Mouse (Mus musculus) thymus, postnatal 14 days (tissue): ENCODE data around the gene Fbl.
A peak's percentile ranks its signal among the peaks of the same experiment; 100 is the strongest.
"Not testable (repeated sequence)": the region's sequence is repeated elsewhere in the genome, so short reads cannot be mapped to it uniquely, and the experiment has no call there.

Experiments used
- DNase-seq: peaks from one replicate; pipeline ENCODE4 v3.0.0; 2021

Fbl gene

DNA sequence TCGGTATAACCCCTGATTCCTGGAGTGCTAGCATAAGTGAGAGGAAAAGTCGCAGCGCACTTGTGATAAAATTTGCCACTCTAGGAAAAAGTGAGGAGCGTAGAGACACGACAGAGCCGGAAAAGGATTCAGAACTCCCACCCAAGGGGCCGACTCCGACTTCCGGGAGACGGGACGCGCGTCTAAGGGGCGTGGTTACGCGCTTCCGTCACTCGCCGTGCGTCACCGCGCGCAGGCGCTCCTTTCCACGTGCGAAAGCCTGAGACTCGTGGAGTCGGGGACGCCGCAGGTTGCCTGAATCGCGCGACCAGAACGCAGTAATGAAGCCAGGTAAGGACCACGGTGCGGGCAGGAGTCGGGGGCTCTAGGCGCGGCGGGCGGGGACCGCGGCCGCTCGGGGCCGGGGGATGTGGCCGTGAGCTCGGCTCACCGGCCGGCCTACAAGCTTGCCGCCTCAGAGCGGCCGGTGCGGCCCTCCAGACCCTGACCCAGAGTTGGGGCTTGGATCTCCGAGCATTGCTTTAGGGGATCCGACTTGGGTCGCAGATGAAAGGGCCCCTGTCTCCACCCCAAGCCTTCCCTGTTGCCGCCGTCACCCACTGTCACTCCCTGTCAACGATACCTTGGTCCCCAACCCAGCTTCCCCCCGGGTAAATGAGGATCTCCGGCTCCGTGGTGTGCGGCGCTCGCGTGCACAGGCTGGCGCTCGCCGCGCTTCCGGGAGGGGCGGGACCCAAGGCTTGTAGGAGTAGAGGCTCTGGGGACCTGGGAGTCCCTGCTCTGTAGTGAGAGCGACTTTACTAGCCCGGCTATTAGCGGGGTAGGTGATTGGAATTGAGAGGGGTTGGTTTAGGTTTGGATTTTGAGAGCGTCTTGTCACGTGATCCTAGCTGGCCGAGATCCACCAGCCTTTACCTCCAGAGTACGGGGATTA lies at the start of gene Fbl:
Fbl (plus strand) TSS at position 222 of the 934 bp plus-strand sequence.
- peak; percentile 94 for DNase-seq

DNA sequence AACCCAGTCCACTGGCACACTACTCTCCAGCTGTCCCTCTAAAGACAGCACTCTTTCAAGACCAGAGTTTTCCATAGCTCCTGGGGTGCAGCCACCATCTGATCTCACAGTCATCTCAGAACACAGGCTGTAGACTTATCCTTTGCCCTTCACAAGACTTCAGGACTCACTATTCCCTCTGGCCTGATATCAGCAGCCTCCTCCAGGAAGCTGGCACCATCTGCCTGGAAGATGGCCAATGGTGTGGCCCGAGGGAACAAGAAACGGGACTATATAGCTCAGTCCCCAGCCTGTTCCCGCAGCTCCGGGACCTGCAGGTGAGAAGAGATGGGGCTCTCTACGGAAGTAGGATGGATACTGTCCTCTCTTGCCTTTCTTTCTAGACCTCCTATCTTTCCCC lies 40.3 kb upstream of the Fbl start, which contains the start of gene 9530053A07Rik:
9530053A07Rik (plus strand) TSS at position 301 of the 400 bp plus-strand sequence.
- no peak for DNase-seq

DNA sequence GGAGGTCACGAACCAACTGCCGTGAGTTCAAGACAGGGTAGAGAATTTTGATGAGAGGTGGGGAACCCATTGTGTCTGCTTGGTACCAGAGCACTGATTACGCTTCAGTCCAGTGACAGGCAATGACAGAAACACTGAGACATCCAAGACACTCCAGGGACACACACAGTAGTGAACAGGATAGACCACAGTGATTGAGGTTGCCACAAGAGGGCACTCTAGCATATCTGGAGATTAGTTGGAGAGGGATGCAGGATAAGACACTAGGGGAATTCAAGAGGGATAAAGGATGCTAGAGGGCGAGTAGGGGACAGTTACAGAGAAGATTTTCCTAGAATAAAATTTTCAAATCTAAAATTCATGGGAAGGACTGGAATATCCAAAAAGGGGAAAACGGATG lies 31.9 kb upstream of the Fbl start:
- peak; percentile 33 for DNase-seq

DNA sequence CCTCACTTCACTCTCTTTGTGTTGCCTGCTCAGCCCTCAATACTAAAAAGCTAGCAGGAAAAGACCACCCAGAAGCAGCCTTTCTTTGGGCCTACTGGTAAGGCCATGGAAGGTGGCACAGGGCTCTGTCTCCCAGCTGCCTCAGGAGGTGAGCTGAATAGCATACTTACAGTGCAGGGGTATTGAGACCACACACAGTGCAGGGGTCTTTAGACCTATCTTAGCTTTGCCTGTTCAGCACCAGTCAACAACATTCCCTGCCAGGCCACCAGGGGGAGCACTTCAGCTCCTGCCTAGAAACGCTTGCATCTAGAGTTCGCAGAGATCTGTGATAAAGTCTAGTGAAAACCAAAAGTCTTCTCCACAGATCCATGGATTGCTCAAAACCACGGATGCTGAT lies 21.2 kb upstream of the Fbl start:
- DNase-seq: peak; percentile 78

DNA sequence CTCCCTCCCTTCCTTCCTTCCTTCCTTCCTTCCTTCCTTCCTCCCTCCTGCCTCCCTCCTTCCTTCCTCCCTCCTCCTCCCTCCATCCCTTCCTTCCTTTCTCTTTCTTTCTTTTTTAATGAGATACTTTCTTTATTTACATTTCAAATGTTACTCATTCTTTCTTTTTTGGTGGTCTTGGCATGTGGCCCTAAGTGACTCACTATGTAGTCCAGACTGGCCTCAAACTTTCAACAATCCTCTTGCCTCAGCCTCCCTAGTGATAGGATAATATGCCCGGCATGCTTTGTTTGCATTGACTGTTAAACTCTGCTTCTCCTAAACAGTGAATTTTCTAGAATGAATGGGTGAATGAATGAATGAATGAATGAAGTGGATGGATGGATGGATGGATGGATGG lies 19.7 kb upstream of the Fbl start:
- no peak for DNase-seq

DNA sequence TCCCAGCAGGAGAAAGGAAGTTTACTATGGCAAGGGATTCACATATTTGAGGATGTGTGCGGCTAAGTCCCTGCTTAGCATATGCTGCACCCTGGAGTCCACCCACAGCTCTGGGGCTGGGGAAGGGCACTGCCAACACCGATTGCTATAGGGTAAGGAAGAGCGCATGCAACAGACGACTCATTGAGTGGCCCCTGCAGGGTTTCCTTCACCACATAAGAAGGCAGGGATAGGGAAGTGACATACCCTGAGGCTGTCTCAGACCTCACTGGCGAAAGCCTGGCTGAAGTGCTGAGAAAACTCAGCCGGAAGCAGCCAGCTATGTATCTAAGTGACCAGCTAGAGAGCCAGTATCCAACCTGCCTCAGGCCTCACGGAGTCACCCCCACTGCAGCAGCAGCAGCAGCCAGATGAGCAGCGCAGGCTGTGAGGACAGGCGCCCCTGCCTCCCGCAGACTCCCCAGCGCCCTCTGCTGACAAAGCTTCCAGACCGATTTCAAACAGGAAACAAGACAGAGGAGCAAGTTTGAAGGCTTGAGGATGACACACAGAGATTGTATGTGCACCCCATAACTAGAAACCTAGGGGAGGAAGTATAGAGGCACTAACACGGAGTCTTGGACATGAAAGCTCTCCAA lies 17.8 kb upstream of the Fbl start:
- peak; percentile 82 for DNase-seq

DNA sequence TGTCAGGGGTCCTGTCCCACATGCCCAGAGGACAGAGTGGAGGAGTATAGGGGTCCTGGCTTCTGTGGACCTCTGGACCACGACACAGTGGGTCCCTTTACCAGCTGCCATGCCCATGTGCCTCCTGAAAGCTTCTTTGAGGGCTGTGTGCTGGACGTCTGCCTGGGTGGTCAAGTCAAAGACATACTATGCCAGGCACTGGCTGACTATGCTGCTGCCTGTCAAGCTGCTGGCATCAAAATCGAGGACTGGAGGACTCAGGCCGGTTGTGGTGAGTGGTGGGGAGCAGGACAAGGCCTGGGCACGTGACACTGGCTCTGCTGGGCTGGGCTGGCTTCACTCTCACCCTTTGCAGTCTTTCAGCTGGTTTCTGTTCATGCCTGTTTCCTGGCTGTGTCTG lies 15.9 kb upstream of the Fbl start:
- DNase-seq: not testable (repeated sequence)

DNA sequence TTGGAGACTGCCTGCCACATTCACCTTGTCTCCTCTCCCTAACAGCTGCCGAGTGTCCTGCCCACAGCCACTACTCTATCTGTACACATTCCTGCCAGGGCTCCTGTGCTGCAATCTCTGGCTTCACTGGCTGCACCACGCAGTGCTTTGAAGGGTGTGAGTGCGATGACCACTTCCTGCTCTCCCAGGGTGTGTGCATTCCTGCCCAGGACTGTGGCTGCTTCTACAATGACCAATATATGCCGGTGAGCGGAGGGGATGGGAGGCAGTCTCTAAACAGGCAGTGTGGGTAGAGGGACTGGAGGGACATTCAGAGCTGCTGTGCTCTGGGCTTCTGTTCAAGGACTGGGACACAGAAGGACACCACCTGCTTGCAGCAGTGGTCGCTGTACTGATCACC lies 10.2 kb upstream of the Fbl start:
- DNase-seq: no peak

DNA sequence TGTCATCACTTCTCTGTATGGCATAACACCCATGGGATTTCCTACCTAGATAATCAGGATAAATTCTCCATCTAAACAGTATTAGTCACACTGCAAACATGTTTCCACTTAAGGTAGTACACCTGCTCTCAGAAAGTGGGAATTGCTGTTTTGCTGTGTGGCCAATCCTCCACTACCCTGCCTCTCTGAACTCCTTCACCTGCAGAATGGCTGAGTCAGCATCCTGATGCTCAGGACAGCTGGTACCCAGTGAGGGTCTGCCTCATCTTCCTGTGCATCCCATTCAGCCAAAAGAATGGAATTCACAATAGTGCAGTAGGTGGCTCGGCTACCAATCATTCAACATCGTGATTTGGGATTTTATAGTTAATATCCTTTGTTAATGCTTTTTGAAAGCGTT lies 9.6 kb upstream of the Fbl start:
- no peak for DNase-seq

DNA sequence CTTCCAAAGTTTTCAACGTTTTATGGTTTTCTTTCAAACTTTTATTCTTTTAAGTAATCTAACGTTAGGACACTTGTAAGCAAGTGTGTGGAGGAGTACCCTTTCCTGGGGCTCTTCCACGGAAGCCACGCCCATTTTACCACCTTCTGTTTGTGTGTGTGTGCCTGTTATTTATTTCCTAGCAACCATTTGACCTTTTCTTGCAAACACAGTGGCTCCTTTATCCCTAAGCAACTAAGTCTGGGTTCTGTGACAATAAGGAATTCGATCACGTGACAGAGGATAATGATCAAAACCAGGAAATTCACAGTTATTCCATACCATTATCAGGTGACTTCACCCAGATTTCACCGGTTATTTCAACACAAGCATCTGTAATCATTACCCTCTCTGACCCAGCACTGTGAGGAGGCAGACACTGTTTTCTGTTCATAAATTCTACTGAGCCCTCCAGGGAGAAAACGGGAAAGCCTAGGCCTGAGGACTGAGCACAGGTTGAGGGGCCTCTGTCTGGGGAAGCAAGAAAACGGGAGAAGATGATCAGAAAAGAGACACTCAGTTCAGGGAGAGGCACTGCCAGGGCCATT lies 8.3 kb upstream of the Fbl start:
- DNase-seq: no peak

DNA sequence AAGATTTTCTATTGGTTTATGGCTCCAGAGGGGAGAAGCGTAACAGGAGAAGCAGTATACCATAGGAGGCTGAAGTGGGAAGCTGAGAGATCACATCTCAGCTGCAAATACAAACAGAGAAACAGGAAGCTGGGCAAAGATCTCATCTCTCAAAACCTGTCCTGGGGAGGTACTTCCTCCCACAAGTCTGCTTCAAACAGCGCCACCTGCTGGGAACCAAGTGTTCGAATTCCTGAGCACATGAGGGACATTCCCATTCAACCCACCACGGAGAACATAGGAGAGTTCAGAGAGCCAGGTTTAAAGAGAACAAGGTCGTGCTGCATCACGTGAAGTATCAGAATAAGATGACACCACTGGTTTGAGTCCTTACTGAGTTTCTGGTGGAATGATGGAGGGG lies 4.1 kb upstream of the Fbl start:
- DNase-seq: peak; percentile 19

DNA sequence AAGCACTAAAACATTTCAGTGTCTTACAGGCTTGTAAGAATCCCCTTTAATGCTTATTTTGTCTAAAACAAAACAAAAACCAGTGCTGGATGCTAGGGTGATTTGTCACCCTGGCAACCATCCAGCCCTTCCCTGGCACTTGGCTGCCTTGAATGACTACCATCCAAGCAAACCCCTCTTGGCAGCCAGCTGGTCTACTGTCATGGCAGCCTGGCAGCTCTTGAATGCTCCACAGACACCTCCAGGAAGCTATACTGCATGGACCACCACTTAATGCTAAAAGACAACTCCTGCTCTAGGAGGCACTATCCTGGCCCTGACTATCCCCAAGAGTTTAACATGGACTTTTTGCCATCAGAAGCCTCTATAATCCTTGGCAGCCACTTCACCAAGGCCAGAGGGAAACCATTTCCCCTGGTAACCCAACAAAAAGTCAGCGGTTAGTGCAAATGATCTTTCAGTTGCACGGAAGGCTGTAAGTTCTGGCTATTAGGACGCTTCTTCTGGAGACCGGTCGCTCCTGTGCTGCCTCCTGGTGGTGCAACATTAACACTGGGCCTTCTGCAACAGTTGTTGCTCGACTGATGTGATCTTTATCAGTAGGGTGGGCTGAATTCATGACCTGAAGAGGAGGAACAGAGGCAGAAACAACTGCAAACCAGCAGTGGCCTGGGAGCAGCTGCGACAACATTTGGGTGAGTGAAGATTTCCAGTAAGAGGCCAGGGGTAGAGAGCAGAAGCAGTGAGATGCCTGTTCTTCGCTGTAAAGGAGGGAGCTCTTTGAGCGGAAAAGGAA lies 992 bp upstream of the Fbl start:
- DNase-seq: peak; percentile 81

DNA sequence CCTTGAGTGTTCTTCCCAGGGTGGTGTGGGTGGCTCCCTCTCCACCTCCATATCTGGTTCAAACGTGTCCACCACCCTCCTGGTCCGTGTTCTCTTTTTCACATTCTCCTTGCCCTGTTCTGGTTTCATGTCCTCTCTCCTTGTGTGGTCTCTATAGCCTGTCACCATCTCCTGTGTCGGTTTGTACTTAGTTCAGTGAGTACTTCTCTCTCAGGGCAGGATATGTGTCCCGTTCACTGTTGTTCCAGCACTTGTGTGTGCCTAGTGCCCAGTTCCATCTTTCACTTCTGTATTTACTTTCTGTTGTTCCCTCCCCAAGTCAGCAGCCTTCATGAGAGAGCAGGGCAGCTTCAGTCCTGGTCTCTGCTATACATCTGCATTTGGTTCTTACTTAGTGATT lies 5.8 kb downstream of the Fbl start:
- no peak for DNase-seq

DNA sequence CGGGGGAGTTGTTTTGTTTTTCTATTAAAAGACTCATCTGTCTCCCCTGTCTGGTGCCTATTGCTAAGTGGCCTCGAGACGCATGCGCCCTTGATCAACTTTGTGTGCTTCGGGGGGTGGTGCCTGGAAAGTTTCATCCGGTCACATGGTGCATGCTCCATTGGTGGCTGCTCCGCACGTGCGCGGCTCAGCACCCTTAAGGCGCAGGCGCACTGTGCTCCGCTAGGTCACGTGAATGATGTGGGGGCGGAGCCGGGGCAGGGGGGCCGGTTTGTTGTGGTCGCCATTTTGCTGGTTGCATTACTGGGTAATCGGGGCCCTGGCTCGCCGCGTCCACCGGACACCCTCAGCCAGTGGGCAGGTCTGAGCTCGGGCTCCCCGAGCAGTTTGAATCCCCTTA lies 9.7 kb downstream of the Fbl start, which contains the start of gene Dyrk1b:
Dyrk1b (plus strand) TSS at position 242 of the 400 bp plus-strand sequence.
- peak; percentile 99 for DNase-seq

DNA sequence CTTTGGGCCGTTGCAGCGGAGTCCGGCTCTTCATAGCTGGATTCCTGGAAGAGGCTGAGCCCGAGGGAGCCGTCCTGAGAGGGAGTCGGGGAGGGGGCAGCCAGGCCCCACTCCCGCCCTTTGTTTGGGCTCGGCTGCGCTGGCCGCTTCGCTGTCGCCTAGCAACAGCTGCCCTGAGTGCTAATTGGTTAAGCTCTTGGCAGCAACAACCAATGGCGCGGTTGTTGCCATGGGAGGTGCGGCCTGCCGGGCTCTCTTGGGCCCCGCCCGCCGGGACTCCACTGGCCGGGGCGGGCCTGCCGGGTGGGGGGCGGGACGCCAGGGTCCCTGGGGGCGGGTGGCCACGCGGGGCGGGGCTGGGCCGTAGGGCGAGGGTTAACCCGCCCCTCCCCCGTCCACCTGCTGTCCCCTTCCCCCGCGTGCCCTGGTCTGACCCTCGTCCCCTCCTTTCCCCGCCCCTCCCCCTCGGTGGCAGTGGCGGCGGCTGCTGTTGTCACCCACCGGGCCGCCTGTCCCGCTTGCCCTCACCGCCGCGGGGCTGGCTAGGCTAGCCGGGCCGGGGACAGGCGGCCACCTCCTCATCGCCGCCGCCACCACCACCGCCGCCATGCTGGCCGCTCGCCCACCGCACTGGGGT lies 10.3 kb downstream of the Fbl start:
- DNase-seq: peak; percentile 93

DNA sequence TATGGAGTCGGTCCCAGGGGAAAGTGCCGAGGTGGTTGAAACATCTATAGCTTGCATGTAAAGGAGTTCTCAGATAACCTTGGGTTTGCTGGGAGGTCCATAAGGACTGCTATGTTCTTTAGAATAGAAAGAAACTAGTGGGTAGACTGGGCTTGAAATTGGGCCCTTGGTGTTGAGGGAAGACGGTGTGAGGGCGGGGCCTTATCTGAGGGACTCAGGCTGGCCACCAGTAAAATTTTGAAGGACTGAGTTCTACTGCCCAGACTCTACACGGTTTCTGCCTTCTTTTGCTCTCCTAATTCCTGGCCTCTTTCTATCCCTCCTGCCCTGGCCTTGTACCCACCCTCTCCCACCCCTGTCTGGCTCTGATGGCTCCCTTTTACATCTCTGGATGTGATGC lies 11.4 kb downstream of the Fbl start:
- DNase-seq: no peak

DNA sequence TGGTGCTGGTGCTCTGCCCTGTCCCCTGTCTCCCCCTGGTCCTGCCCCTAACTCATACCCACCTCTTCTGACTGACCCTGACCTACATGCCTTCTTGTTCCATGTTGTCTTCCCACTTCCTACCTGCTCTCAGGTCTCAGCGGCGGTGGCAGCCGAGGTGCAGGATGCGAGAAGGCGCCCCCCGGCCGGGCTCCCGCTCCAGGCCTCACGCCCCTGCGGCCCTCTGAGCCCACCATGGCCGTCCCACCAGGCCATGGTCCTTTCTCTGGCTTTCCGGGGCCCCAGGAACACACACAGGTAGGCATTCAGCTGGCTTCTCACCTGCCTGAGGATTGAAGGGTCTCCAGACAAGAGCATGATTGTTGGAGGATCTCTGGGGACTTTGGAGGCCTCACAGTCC lies 11.9 kb downstream of the Fbl start:
- no peak for DNase-seq

DNA sequence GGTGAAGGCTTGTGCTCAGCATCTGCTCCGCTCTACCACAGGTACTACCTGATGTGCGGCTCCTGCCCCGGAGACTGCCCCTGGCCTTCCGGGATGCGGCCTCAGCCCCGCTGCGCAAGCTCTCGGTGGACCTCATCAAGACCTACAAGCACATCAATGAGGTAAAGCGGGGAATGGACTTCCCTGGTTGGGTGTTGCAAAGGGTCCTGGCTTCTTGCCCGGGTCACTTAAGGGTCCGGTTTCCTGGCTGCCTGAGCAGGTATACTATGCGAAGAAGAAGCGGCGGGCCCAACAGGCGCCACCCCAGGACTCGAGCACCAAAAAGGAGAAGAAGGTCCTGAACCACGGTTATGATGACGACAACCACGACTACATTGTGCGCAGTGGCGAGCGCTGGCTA lies 12.8 kb downstream of the Fbl start:
- DNase-seq: no peak

DNA sequence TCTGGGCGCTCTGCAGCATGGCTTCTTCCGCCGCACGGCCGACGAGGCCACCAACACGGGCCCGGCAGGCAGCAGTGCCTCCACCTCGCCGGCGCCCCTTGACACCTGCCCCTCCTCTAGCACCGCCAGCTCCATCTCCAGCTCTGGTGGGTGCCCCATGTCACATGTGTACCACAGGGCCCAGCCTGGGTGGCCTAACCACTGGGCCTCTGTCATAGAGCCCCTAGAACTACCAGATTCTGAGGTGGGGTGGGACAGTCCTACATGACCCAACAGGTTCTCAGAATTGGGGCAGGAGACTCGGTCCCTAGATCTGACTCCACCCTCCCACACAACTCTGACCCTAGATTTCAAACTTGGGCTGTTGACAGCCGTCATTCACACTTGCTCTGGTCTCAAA lies 16.4 kb downstream of the Fbl start:
- DNase-seq: no peak

DNA sequence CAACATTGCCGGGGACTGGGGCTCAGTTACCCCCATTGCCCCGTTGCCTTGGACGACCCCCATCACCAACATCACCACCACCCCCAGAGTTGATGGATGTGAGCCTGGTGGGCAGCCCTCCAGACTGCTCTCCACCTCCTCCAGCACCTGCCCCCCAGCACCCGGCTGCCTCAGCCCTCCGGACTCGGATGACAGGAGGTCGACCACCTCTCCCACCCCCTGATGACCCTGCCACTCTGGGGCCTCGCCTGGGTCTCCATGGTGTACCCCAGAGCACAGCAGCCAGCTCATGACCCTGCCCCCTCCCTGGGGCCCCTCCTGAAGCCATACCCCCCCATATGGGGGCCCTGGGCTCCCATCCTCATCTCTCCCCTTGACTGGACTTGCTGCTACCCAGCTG lies 17.1 kb downstream of the Fbl start:
- DNase-seq: no peak

DNA sequence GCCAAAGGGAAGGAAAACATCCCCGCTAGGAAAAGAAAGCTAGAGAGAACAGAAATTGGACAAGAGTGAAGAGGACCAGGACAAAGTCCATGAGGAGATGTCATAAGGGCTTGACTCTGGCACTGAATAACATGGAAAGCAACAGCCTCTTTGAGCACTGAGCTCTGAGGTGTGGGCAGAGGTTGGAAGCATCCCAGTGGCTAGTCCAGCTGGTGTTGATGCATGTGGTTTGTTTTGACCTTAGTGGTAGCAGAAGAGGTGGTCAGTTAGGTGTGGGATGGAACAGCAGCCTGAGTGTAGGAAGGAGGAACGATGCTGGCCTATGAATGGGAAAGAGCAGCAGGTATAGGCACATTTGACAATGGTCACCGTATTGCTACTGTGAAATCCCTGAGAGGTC lies 22.0 kb downstream of the Fbl start:
- no peak for DNase-seq

DNA sequence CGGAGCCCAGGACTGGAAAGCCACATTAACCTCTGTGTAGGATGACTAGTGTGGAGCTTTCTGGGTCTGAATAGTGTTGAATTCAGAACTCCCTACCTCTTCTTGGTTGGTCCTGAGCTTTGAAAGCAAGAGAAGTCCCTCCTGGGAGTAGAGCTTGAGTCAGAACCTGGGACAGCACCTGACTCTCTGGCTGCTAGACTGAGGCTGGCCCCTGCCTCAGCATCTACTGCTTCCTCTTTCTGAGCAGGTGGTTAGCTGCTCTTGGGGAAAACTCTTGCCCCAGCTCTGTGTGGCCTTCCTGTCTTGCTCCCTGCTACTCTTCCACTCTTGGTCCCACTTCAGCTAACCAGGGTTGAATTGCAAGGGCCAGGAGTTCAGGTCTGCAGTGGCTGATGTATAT lies 22.4 kb downstream of the Fbl start:
- no peak for DNase-seq
